Mouse (Mus musculus): ENCODE results near the gene Syngr4. TPM values are rescaled to one million over a fixed set of nuclear protein-coding genes. Genes with fewer than 3 reads are reported as not detected.

The Syngr4 gene
- total and polyA plus RNA-seq, 2 experiments from 2014 or later = 0.51 TPM; not detected in 1

DNA sequence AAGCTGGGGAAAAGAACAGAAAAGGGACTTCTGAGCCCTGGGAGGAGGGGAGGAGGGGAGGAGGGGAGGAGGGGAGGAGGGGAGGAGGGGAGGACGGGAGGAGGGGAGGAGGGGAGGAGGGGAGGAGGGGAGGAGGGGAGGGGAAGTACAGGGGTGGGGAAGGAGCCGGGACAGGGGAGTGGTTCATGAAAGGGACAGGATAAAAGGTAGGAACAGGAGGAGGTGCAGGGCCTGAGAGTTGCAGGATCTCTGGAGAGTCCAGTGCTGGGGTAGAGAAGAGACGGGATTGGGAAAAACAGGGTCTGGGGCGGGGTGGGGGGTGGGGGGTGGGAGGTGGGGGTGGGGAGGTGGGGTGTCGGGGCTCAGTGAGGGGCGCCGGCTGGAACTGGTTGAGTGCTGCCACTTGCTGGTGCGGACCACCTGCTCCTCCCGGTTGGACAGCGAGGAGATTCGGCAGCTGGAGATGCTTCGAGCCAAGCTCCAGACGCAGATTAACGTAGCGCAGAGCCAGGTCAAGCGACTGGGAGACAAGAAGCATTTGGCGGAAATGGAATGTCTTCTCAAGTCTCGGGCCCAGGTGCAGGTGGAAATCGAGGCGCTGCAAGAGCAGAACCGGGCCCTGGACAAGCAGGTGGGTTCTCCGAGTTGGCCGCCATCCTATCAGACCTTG is 32.2 kb upstream of the Syngr4 start:
- DNase-seq (ENCODE audit: low spot score) (peak; percentile 51), ATAC-seq (peak; percentile 18; the same call in 1 of the 2 replicates)
- Histone ChIP-seq H3K36me3 (ENCODE audit: insufficient read depth, low read length) (no peaks in the 10 kb centered on the region), H3K4me1 (ENCODE audit: insufficient read depth, low read length) (peaks cover 2% of the 10 kb centered on the region; the same call in 1 of the 2 replicates), H3K4me2 (ENCODE audit: low read depth, low read length) (peak overlapping the region; percentile 35), H3K9ac (replicated peaks; ENCODE audit: low read length) (no peak overlapping the region), H3K27me3 (ENCODE audit: insufficient read depth, low read length) (0 out of 2 replicates have a peak, but pooled peaks cover 3% of the 10 kb centered on the region), H3K4me3 (ENCODE audit: low read length) (no peak overlapping the region), H3K9me3 (ENCODE audit: low read length) (0 out of 2 replicates have a peak, but pooled peaks cover 5% of the 10 kb centered on the region), H3K27ac (no peak overlapping the region)
- WGBS = 15% methylated on average over 17 of the region's 23 CpGs
- no peak for TF ChIP-seq CTCF (IDR thresholded peaks at IDR 0.05; ENCODE audit: low read depth)

DNA sequence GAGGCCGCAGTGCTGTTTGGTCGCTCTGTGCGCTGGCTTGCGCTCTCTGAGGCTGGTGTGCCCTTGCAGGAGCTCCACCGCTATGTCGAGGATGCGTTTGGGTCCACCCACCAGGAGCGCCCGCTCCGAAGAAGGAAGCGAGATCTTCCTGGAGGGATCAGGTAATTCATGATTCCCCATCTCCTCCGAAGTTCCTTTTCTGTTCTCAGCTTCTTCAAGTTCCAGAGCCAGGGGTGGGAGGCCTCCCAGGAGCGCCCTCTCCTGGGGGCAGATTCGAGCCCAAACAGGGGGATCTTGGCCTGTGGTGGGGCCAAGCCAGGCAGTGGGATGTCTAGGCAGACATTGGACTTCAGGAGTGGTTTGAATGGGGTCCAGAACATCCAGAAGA is 27.9 kb upstream of the Syngr4 start:
- no peak overlapping the region for H3K9ac ChIP-seq (replicated peaks; ENCODE audit: low read length)
- DNase-seq (ENCODE audit: low spot score) (no peak), ATAC-seq (no peak)
- 0 out of 2 replicates have a peak, but pooled peaks cover 3% of the 10 kb centered on the region for H3K27me3 ChIP-seq (ENCODE audit: insufficient read depth, low read length)
- H3K4me2 ChIP-seq (ENCODE audit: low read depth, low read length) = peak overlapping the region; percentile 74
- TF ChIP-seq CTCF (IDR thresholded peaks at IDR 0.05; ENCODE audit: low read depth) = peak; percentile 45
- H3K36me3 ChIP-seq (ENCODE audit: insufficient read depth, low read length) = no peaks in the 10 kb centered on the region
- peak overlapping the region; percentile 45 for H3K4me3 ChIP-seq (ENCODE audit: low read length)
- 0 out of 2 replicates have a peak, but pooled peaks cover 2% of the 10 kb centered on the region for H3K9me3 ChIP-seq (ENCODE audit: low read length)
- H3K27ac ChIP-seq = peak overlapping the region; percentile 4; the same call in 1 of the 2 replicates
- 17% methylated on average over 14 of the region's 14 CpGs for WGBS
- peaks cover 5% of the 10 kb centered on the region; the same call in 1 of the 2 replicates for H3K4me1 ChIP-seq (ENCODE audit: insufficient read depth, low read length)

DNA sequence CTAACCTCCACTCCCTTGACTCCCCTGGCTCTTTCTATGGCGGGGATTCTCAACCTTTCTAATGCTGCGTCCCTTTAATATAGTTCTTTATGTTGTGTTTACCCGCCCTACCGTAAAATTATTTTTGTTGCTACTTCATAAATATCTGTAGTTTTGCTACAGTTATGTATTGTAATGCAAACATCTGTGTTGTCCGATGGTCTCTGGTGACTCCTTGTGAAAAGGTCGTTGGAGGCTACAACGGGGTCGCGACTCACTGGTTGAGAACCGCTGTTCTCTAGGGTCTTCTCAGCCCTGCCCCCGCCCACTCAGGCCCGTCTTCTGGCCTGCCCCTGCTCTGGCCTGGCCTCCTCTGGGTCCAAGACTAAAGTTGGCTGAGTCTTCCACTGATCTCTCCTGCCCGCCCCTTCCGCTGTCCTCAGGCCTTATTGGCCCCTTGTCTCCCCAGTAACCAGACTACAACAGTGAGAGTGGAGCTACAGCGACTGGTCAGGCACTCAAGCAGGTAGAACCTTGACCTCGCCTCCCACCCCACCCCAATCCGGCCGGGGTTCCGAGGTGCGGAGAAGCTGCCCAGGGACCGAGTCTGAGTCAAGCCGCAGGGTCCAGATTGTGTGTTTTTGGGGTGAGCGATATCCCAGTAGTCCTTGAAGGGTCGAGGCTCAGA is 27.4 kb upstream of the Syngr4 start, which contains the start of gene Ccdc114:
Ccdc114 (plus strand) TSS at position 311 of the 667 bp plus-strand sequence.
- ATAC-seq (peak; percentile 76), DNase-seq (ENCODE audit: low spot score) (peak; percentile 62)
- Histone ChIP-seq H3K27me3 (ENCODE audit: insufficient read depth, low read length) (0 out of 2 replicates have a peak, but pooled peaks cover 3% of the 10 kb centered on the region), H3K27ac (peak within 1 kb of the TSS; percentile 87), H3K4me3 (ENCODE audit: low read length) (peak within 1 kb of the TSS; percentile 45), H3K36me3 (ENCODE audit: insufficient read depth, low read length) (no peaks in the 10 kb centered on the region), H3K4me1 (ENCODE audit: insufficient read depth, low read length) (peaks cover 5% of the 10 kb centered on the region; the same call in 1 of the 2 replicates), H3K9ac (replicated peaks; ENCODE audit: low read length) (peak within 1 kb of the TSS; percentile 53), H3K9me3 (ENCODE audit: low read length) (0 out of 2 replicates have a peak, but pooled peaks cover 2% of the 10 kb centered on the region), H3K4me2 (ENCODE audit: low read depth, low read length) (peak within 1 kb of the TSS; percentile 74)
- 4% methylated on average over 24 of the region's 24 CpGs for WGBS
- no peak for TF ChIP-seq CTCF (IDR thresholded peaks at IDR 0.05; ENCODE audit: low read depth)

DNA sequence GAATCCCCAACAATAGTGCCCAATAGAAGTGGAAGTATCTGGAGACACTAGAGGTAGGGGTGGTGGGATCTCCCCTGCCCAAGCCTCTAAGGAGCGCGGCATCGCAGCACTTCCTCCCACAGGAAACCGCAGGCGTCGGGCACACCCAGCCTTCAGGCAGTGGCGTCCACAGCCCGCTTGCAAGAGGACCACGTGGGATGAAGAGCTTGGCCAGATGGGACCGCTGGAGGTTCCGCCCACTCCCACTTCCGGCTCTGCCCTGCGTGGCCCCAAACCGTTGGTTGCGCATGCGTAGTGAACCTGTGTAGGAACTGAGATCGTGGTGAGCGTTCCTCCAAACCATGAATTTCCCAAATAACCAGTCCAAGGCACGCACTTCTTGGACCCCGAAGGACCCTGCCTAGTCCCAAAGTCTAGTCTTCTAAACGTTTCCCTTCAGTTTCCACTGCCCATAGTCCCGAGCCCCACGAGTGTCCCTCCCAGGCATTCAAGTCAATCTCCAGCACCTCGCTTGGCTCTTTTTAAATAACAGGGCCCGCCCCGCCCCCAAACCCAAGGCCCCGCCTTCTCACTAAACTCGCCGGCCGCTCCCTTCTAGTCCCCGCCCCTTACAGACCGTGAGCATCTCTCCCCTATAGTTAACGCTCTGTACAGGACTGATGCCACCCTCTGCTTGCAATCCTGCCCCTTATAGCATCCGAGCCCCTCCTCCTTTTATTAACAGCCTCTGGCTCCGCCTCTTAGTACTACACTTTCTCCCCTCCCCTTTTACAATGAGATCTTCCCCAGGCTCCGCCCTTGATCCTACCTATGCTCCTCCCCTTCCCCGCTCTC is 26.6 kb upstream of the Syngr4 start:
- under 1% methylated on average over 37 of the region's 37 CpGs for WGBS
- Histone ChIP-seq H3K4me1 (ENCODE audit: insufficient read depth, low read length) (peaks cover 5% of the 10 kb centered on the region; the same call in 1 of the 2 replicates), H3K27me3 (ENCODE audit: insufficient read depth, low read length) (0 out of 2 replicates have a peak, but pooled peaks cover 2% of the 10 kb centered on the region), H3K9me3 (ENCODE audit: low read length) (0 out of 2 replicates have a peak, but pooled peaks cover 2% of the 10 kb centered on the region), H3K27ac (peak overlapping the region; percentile 87), H3K4me2 (ENCODE audit: low read depth, low read length) (peak overlapping the region; percentile 74), H3K4me3 (ENCODE audit: low read length) (peak overlapping the region; percentile 45), H3K9ac (replicated peaks; ENCODE audit: low read length) (peak overlapping the region; percentile 53), H3K36me3 (ENCODE audit: insufficient read depth, low read length) (no peaks in the 10 kb centered on the region)
- peak; percentile 98 for DNase-seq (ENCODE audit: low spot score)
- TF ChIP-seq CTCF (IDR thresholded peaks at IDR 0.05; ENCODE audit: low read depth) = no peak
- ATAC-seq = peak; percentile 89

DNA sequence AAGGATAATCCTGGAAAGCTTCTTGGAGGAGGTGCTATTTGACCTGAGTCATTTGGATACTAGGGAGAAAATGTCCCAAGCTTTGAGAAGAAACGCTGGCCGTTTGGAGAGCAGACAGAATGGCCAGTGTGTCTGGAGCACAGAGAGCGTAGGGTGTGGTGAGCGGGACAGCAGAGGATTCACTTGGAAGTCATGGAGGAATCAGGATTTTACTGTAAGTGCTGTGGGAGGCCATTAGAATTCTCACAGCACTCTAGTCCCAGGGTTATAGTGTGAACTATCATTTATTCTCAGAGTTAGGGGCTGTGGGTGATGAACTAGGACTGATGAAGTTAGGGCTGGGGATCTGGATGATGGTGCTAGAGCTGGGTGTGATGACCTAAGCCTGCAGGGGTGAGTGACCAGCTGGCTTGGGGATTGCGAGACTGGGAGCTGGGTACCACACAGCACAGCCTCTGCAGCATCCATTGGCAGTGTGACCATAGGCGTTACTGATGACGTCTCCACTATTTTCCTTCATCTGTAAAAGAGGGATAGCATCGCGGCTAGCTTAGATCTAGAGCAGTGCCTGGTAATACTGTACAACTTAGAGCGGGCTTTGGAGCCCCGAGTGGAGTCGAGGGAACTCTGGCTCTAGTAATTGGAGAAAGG is 25.6 kb upstream of the Syngr4 start:
- Histone ChIP-seq H3K4me2 (ENCODE audit: low read depth, low read length) (no peak overlapping the region; the same call in 1 of the 2 replicates), H3K4me1 (ENCODE audit: insufficient read depth, low read length) (peaks cover 11% of the 10 kb centered on the region), H3K27ac (peak overlapping the region; percentile 87; the same call in 1 of the 2 replicates), H3K4me3 (ENCODE audit: low read length) (no peak overlapping the region), H3K36me3 (ENCODE audit: insufficient read depth, low read length) (no peaks in the 10 kb centered on the region), H3K27me3 (ENCODE audit: insufficient read depth, low read length) (no peaks in the 10 kb centered on the region), H3K9ac (replicated peaks; ENCODE audit: low read length) (no peak overlapping the region), H3K9me3 (ENCODE audit: low read length) (no peaks in the 10 kb centered on the region)
- DNase-seq (ENCODE audit: low spot score) (no peak), ATAC-seq (no peak)
- WGBS = 84% methylated on average over 12 of the region's 12 CpGs
- no peak for TF ChIP-seq CTCF (IDR thresholded peaks at IDR 0.05; ENCODE audit: low read depth)

All from hindbrain, postnatal 0 days (tissue).